Mouse (Mus musculus) midbrain, embryonic 16.5 days (tissue): Measurements from ENCODE around the gene Rftn1. TPM values are rescaled to one million over a fixed set of nuclear protein-coding genes. Genes with fewer than 3 reads are reported as not detected.
A peak's percentile ranks its signal among the peaks of the same experiment; 100 is the strongest.

Experiments
- ATAC-seq: fragments of 200-750 bp; cut with Nextera tagmentation; 2 replicates; pipeline ENCODE4 v1.8.0; 2017; ENCODE audit warnings: moderate TSS enrichment
- H3K27ac ChIP-seq: fragments of 300-500 bp; sonication (generic); 2 replicates; pipeline ENCODE4 v1.5.1; 2014; ENCODE audit warnings: mild to moderate bottlenecking, low read length, mixed read lengths
- H3K27me3 ChIP-seq: fragments of 300-500 bp; sonication (generic); 2 replicates; pipeline ENCODE4 v1.6.1; 2014; ENCODE audit warnings: low read depth, low read length, mixed read lengths; ENCODE audit not compliant: control insufficient read depth, insufficient read depth
- H3K36me3 ChIP-seq: fragments of 300-500 bp; sonication (generic); 2 replicates; pipeline ENCODE4 v1.6.1; 2014; ENCODE audit warnings: mild to moderate bottlenecking, low read length, moderate library complexity, mixed read lengths; ENCODE audit not compliant: control insufficient read depth, insufficient read depth
- H3K4me1 ChIP-seq: fragments of 300-500 bp; sonication (generic); 2 replicates; pipeline ENCODE4 v1.6.1; 2014; ENCODE audit warnings: mild to moderate bottlenecking, low read length, mixed read lengths; ENCODE audit not compliant: control insufficient read depth, insufficient read depth
- H3K4me2 ChIP-seq: fragments of 300-500 bp; sonication (generic); 2 replicates; pipeline ENCODE4 v1.6.1; 2014; ENCODE audit warnings: mild to moderate bottlenecking, low read length, mixed read lengths
- H3K4me3 ChIP-seq: fragments of 300-500 bp; sonication (generic); 2 replicates; pipeline ENCODE4 v1.5.1; 2014; ENCODE audit warnings: low read depth, mild to moderate bottlenecking, low read length, moderate library complexity, mixed read lengths
- H3K9ac ChIP-seq: fragments of 300-500 bp; sonication (generic); 2 replicates; pipeline ENCODE4 v1.6.1; 2014; ENCODE audit warnings: low read depth, low read length, mixed read lengths
- H3K9me3 ChIP-seq: fragments of 300-500 bp; sonication (generic); replicated peaks from 2 replicates; pipeline ENCODE4 v1.6.1; 2014; ENCODE audit warnings: mild to moderate bottlenecking, low read length, mixed read lengths; ENCODE audit not compliant: control insufficient read depth, poor library complexity, severe bottlenecking
- WGBS: fragments of 180-500 bp; shearing (Covaris S2); extraction: QIAGEN DNeasy Blood & Tissue Kit; methylation state at CpG from one replicate; pipeline ENCODE4 v1.1.7; 2014; 5-methylcytosine and 5-hydroxymethylcytosine counted together
- polyA plus RNA-seq: library from polyadenylated mRNA; unstranded; fragments of >200 nt; fragmentation: Nextera tagmentation; extraction: Ambion mirVana; gene quantifications from 2 replicates; pipeline ENCODE4 v1.2.1, GENCODE M21; 2015

Gene Rftn1
- polyA plus RNA-seq, 1 experiment from 2014 or later = 28.2 TPM

DNA sequence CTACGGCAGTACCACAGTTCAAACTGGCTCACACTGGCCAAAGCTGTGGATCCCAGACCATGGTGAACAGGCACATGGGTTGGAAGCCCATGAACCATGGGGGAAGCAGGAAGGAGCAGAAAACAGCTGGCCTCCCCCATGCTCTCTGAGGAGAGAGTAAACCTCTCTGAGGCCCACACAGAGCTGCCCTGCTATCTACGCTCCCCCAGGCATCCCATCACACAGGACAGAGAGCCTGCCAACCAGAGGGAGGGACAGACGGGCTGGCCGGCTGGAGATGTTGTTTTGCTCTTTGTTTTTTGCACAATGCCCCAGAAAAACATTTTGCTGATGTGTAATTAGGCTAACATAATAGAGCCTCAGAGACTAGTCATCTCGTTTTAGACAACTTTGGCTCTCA, 171.4 kb downstream of the Rftn1 start:
- no peaks in the 10 kb centered on the region for H3K9me3 ChIP-seq
- no peak overlapping the region for H3K4me2 ChIP-seq
- H3K27ac ChIP-seq = peak overlapping the region; percentile 61
- 48% methylated on average over 5 of the region's 5 CpGs for WGBS
- H3K9ac ChIP-seq = no peak overlapping the region
- peaks cover 27% of the 10 kb centered on the region for H3K4me1 ChIP-seq
- ATAC-seq = no peak
- no peaks in the 10 kb centered on the region for H3K27me3 ChIP-seq
- H3K4me3 ChIP-seq = no peak overlapping the region
- no peaks in the 10 kb centered on the region for H3K36me3 ChIP-seq

DNA sequence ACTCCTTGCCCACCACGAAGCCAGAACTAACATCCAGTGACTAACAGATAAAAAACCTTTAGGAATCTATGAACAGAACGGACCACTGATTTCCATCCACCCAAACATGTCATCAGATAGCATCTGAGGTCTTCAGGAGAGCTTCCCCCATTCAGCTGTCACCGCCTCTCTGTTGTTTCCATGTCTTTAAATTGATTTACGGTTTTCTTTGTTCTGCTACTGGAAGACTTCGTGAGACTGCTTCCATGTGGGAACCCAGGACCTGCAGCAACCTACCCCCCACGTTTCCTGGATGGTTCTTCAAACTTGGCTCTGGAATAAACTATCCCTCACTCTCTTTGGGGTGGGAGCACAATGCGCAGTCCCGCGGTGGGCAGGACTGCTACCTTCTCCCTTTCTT, 175.8 kb downstream of the Rftn1 start:
- no peak overlapping the region for H3K4me3 ChIP-seq
- ATAC-seq = no peak
- H3K27me3 ChIP-seq = no peaks in the 10 kb centered on the region
- no peaks in the 10 kb centered on the region for H3K9me3 ChIP-seq
- H3K4me1 ChIP-seq = peaks cover 5% of the 10 kb centered on the region
- H3K9ac ChIP-seq = no peak overlapping the region
- H3K36me3 ChIP-seq = no peaks in the 10 kb centered on the region
- H3K27ac ChIP-seq = no peak overlapping the region
- 88% methylated on average over 9 of the region's 9 CpGs for WGBS
- H3K4me2 ChIP-seq = no peak overlapping the region

DNA sequence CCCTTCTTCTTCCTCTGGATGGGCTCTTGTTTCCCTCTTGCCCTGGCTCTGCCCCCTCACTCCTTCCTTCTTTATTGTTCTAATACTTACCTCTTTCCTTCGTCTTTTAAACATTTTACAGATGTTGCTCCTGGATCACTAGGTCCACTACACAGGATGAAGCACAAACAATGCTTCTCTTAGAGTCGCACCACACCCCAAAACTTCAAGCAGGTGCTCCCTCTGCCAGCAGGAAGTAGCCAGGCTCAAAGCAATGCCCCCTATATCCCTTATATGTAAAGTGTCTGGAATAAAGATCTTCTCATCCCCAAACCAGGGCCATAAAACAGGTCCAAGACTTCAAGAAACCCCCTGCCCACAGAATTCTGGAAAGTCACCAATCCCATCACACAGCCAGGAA, 176.6 kb downstream of the Rftn1 start:
- peaks cover 1% of the 10 kb centered on the region; the same call in 1 of the 2 replicates for H3K4me1 ChIP-seq
- no peak for ATAC-seq
- H3K27ac ChIP-seq = no peak overlapping the region
- H3K9ac ChIP-seq = no peak overlapping the region
- no peaks in the 10 kb centered on the region for H3K36me3 ChIP-seq
- no peaks in the 10 kb centered on the region for H3K9me3 ChIP-seq
- 79% methylated on average over 2 of the region's 2 CpGs for WGBS
- no peak overlapping the region for H3K4me3 ChIP-seq
- no peaks in the 10 kb centered on the region for H3K27me3 ChIP-seq
- H3K4me2 ChIP-seq = no peak overlapping the region

DNA sequence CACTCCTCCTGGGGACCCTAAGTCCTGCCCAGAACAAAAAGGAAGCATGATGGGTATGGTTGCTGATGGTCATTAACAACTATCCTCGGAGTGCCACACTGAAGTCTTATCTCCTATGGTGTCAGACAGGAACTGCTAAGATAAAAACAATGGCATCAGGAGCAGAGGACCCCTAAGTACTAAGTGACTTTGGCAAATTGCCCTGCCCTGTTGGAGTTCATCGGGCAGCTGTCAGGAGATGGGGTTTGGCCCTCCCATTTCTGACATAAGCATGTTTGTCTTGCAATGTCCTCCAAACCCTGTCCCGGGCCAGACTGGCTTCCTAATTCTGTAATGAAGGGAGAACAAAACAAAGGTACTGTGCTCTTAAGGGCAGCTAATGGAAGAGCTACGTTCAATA, 180.4 kb downstream of the Rftn1 start:
- no peaks in the 10 kb centered on the region for H3K9me3 ChIP-seq
- H3K27ac ChIP-seq = no peak overlapping the region
- no peak overlapping the region for H3K4me2 ChIP-seq
- H3K9ac ChIP-seq = no peak overlapping the region
- H3K4me1 ChIP-seq = peaks cover 20% of the 10 kb centered on the region
- no peaks in the 10 kb centered on the region for H3K27me3 ChIP-seq
- no peak for ATAC-seq
- no peak overlapping the region for H3K4me3 ChIP-seq
- WGBS = 58% methylated on average over 4 of the region's 4 CpGs
- no peaks in the 10 kb centered on the region for H3K36me3 ChIP-seq

DNA sequence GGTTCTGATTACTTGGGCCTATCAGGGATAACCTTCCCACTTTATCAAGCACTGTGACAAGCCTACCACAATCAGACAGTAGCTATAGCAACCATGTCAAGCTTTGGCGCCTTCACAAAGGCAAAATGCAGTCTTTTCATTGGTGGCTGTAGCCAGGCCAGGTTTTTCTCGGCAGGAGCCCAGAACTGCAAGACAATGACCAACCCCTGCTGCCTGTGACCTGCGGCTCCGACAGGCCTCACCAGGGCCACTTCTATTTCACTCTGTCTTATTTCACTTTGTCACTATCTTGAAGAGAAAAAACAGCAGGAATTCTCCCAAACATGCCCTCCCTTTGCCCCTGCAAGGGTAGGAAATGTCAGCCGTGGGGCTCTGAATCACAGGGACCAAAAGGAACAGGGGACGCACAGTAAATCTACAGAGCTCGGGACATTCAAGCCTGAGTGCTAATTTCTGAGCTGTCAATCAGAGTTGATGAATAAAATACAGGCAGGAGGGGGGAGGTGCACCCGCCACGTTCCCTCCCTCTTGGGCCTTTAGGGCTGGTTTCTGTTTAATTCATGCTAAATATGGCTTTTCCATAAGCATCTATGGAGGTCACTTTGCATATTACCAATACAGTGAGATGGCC, 183.6 kb downstream of the Rftn1 start:
- H3K27ac ChIP-seq = peak overlapping the region; percentile 85
- H3K36me3 ChIP-seq = no peaks in the 10 kb centered on the region
- H3K4me2 ChIP-seq = peak overlapping the region; percentile 29
- no peaks in the 10 kb centered on the region for H3K27me3 ChIP-seq
- no peaks in the 10 kb centered on the region for H3K9me3 ChIP-seq
- WGBS = 2% methylated on average over 9 of the region's 9 CpGs
- peaks cover 20% of the 10 kb centered on the region for H3K4me1 ChIP-seq
- no peak overlapping the region for H3K4me3 ChIP-seq
- peak overlapping the region; percentile 40; the same call in 1 of the 2 replicates for H3K9ac ChIP-seq
- ATAC-seq = peak; percentile 90

DNA sequence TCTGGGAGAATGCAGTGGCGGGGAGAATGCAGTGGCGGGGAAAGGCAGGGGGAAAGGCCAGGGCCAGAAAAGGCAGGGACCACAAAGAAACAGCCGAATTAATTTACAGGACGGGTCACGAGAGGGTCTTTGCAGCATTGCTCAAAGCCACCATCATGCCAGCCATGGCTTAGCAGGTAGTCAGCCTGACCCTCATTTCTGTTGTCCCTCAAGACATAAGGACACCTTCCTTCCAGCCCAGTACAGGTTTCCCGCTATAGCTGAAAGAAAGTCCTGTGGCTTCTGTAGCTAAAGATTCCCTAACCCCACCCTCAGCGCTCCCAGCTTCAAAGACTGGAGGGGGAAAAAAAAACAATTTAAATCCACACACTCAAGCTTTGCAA, 184.1 kb downstream of the Rftn1 start:
- H3K9me3 ChIP-seq = no peaks in the 10 kb centered on the region
- no peak overlapping the region for H3K4me3 ChIP-seq
- no peaks in the 10 kb centered on the region for H3K27me3 ChIP-seq
- peak overlapping the region; percentile 29 for H3K4me2 ChIP-seq
- no peaks in the 10 kb centered on the region for H3K36me3 ChIP-seq
- 13% methylated on average over 7 of the region's 7 CpGs for WGBS
- 0 out of 2 replicates have a peak overlapping the region, but pooled peaks have one; percentile 12 for H3K9ac ChIP-seq
- peak overlapping the region; percentile 85 for H3K27ac ChIP-seq
- peak; percentile 47 for ATAC-seq
- H3K4me1 ChIP-seq = peaks cover 20% of the 10 kb centered on the region

DNA sequence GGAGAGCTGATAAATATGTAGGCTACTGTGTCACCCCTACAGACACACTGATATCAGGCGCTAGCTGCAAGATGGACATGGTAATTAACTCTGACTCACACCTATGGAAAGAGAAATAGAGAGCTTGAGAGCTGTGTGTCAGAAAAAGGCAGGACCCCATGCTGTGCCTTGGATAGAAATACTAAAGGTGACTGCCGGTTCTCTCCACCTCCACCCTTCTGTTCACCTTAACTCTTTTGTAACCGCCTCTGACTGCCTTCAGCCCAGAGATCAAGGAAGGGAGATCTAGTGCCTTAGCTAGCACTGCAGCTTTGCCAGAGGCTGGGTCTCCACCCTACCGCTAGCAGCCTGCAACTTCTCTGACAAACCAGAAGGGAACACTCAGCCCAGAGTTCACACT, 187.3 kb downstream of the Rftn1 start:
- Histone ChIP-seq H3K4me3 (no peak overlapping the region), H3K4me1 (peaks cover 19% of the 10 kb centered on the region), H3K36me3 (no peaks in the 10 kb centered on the region), H3K9ac (no peak overlapping the region), H3K9me3 (no peaks in the 10 kb centered on the region), H3K4me2 (no peak overlapping the region), H3K27me3 (no peaks in the 10 kb centered on the region), H3K27ac (no peak overlapping the region)
- 81% methylated on average over 4 of the region's 4 CpGs for WGBS
- no peak for ATAC-seq

DNA sequence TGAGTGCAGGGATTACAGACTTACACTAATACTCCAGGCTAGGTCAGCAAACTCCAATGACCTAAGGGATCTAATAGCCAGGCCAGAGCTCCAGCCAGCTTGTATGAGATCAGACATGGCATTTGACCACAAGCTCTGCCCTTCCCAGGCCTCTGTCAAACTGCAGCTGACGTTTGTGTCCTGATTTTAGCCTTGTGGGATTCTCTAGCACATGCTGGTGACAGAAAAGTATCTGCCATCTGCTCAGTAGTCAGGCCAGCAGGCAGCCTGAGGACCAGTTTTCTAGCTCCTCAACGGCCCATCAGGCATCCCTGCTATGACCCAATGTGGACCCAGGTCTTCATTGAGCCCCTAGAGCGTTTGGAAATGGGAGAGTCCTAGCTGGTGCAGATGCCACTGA, 188.3 kb downstream of the Rftn1 start:
- no peak overlapping the region for H3K27ac ChIP-seq
- H3K4me3 ChIP-seq = no peak overlapping the region
- no peak overlapping the region for H3K9ac ChIP-seq
- H3K4me2 ChIP-seq = no peak overlapping the region
- no peak for ATAC-seq
- H3K27me3 ChIP-seq = no peaks in the 10 kb centered on the region
- 89% methylated on average over 3 of the region's 3 CpGs for WGBS
- no peaks in the 10 kb centered on the region for H3K36me3 ChIP-seq
- peaks cover 14% of the 10 kb centered on the region for H3K4me1 ChIP-seq
- no peaks in the 10 kb centered on the region for H3K9me3 ChIP-seq

DNA sequence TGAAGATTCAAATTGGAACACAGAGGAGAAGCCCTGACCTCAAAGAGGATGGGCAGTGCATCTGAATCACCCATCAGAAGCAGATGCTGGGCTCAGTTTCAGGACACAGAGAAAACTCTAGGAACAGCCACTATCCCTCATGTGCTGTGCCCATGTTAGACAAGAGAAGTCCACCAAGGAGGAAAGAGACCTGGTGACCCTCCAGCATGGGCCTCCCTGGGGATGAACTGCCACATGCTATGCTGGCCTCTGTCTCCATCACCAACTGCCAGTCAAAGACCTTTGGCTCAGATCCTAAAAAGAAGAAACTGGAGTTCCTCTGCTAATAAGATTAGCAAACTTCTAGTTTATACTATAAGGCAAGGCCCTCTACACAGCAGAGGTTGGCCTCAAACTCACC, 188.7 kb downstream of the Rftn1 start:
- H3K36me3 ChIP-seq = no peaks in the 10 kb centered on the region
- H3K4me2 ChIP-seq = no peak overlapping the region
- no peak for ATAC-seq
- H3K27ac ChIP-seq = no peak overlapping the region
- H3K9ac ChIP-seq = no peak overlapping the region
- no peaks in the 10 kb centered on the region for H3K27me3 ChIP-seq
- H3K9me3 ChIP-seq = no peaks in the 10 kb centered on the region
- no peak overlapping the region for H3K4me3 ChIP-seq
- peaks cover 10% of the 10 kb centered on the region for H3K4me1 ChIP-seq
